Mouse (Mus musculus) layer of hippocampus, adult 9-11 months (tissue): ENCODE results near the gene Cd9.
"Not testable (repeated sequence)": the region's sequence is repeated elsewhere in the genome, so short reads cannot be mapped to it uniquely, and the experiment has no call there.

Source experiments
- DNase-seq: peaks from one replicate; pipeline ENCODE4 v3.0.0; 2022

Cd9 gene

GRCm38 (mm10) chr6:125496417-125496816 lies 1.8 kb upstream of the Cd9 start:
- DNase-seq: no peak

GRCm38 (mm10) chr6:125495361-125495760 lies 770 bp upstream of the Cd9 start:
- no peak for DNase-seq

GRCm38 (mm10) chr6:125493147-125493546 lies 1.4 kb downstream of the Cd9 start:
- no peak for DNase-seq

- no peak for DNase-seq
These were observed 1.9 kb downstream of the Cd9 start for GRCm38 (mm10) chr6:125492664-125493063.

GRCm38 (mm10) chr6:125492033-125492432 lies 2.6 kb downstream of the Cd9 start:
- DNase-seq: no peak

GRCm38 (mm10) chr6:125491393-125491792 lies 3.2 kb downstream of the Cd9 start:
- no peak for DNase-seq

GRCm38 (mm10) chr6:125489881-125490559 lies 4.6 kb downstream of the Cd9 start:
- DNase-seq: no peak

GRCm38 (mm10) chr6:125485589-125485988 lies 9.0 kb downstream of the Cd9 start:
- DNase-seq: no peak

- no peak for DNase-seq
These were observed 9.9 kb downstream of the Cd9 start for GRCm38 (mm10) chr6:125484721-125485120.

- not testable (repeated sequence) for DNase-seq
These were observed 10.3 kb downstream of the Cd9 start for GRCm38 (mm10) chr6:125484313-125484660.

- no peak for DNase-seq
These were observed 10.9 kb downstream of the Cd9 start for GRCm38 (mm10) chr6:125483515-125484312.

GRCm38 (mm10) chr6:125482427-125482831 lies 12.2 kb downstream of the Cd9 start:
- DNase-seq: no peak

GRCm38 (mm10) chr6:125481667-125482390 lies 12.8 kb downstream of the Cd9 start:
- no peak for DNase-seq

GRCm38 (mm10) chr6:125480396-125481361 lies 13.9 kb downstream of the Cd9 start:
- no peak for DNase-seq

- no peak for DNase-seq
These were observed 15.2 kb downstream of the Cd9 start for GRCm38 (mm10) chr6:125479359-125479758.

- no peak for DNase-seq
These were observed 16.2 kb downstream of the Cd9 start for GRCm38 (mm10) chr6:125478135-125479128.

- no peak for DNase-seq
These were observed 17.6 kb downstream of the Cd9 start for GRCm38 (mm10) chr6:125476826-125477589.

GRCm38 (mm10) chr6:125476090-125476489 lies 18.5 kb downstream of the Cd9 start:
- no peak for DNase-seq

- no peak for DNase-seq
These were observed 19.4 kb downstream of the Cd9 start for GRCm38 (mm10) chr6:125475184-125475583.

- no peak for DNase-seq
These were observed 20.7 kb downstream of the Cd9 start for GRCm38 (mm10) chr6:125473939-125474338.
